Mouse (Mus musculus) small intestine, adult 2 months (tissue): Measurements from ENCODE around the gene Slc33a1.

ENCODE experiments used
- CTCF ChIP-seq: fragments of 200-500 bp; IDR thresholded peaks from 2 replicates; pipeline ENCODE4 v1.5.1; 2012; ENCODE audit warnings: low read depth, mild to moderate bottlenecking, control low read depth, inconsistent platforms, low read length, moderate library complexity, mixed read lengths; ENCODE audit not compliant: insufficient replicate concordance, insufficient read length; ENCODE audit errors: extremely low read depth
- POLR2A ChIP-seq: fragments of 200-500 bp; IDR thresholded peaks from 2 replicates; pipeline ENCODE4 v1.6.1; 2012; ENCODE audit warnings: low read depth, mild to moderate bottlenecking, control low read depth, inconsistent platforms, low read length, moderate library complexity

DNA sequence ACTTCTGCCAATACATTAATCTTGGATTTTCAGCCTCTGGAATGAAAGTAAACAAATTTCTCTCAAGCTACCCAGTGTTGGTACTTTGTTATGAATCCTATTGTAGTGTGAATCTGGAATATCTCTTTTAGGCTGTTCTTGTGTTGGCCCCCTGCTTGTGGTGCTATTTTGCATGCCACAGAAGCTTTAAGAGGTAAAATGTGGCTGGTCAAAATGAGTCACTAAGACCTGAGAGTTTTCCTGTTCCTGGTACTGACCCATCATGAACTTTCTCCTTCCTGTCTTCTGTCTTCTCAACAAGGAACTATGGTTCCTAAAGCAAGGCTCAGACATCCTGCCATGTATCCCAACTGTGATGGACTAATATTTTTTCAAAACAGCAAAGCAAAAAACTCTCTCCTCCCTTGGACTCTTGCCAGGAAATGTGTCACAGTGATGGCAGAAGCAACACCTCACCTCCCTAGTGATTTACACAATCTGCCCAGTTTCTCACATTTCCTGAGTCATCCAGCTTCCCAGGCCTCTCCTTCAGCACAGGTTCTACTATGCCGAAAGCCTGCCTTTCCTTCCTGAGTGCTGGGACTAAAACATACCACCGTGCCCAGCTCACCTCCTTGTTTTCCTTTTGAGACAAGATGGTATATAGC lies 23.2 kb downstream of the Slc33a1 start:
- no peak for TF ChIP-seq POLR2A
- no peak for TF ChIP-seq CTCF
